Mouse (Mus musculus) thymus, adult 2 months (tissue): ENCODE data around the gene Ifi202b.
"Not testable (repeated sequence)": the region's sequence is repeated elsewhere in the genome, so short reads cannot be mapped to it uniquely, and the experiment has no call there.

Experiments used
- CTCF ChIP-seq: fragments of 200-500 bp; IDR thresholded peaks from 2 replicates; pipeline ENCODE4 v1.5.1; 2012; ENCODE audit warnings: mild to moderate bottlenecking, control low read depth, low read length, moderate library complexity, borderline replicate concordance; ENCODE audit not compliant: control insufficient read depth, poor library complexity, insufficient read depth; ENCODE audit errors: extremely low read depth
- POLR2A ChIP-seq: fragments of 200-500 bp; IDR thresholded peaks from 2 replicates; pipeline ENCODE4 v1.6.1; 2012; ENCODE audit warnings: mild to moderate bottlenecking, low read length, control low read depth, moderate library complexity; ENCODE audit not compliant: control insufficient read depth, poor library complexity, insufficient read depth; ENCODE audit errors: extremely low read depth

DNA sequence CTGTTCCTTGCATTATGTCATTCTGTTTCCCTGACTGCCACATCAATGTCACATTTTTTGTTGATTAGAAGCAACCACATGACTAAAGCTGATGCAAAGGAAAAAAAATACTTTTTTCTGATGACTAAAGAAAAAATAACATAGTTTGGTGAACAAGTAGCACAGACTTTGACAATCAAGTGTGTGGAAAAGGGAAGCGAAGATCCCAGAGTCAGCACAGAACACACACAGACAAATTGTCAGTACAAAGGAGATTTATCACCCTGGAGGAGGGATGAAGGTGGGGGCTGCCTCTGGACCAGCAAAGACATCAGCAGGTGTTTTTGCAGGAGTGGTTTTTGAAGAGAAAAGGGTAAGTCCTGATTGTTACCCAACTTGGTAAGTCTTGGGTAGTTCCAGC, 21.1 kb downstream of the Ifi202b start:
- not testable (repeated sequence) for TF ChIP-seq POLR2A, CTCF
